Mouse (Mus musculus) A20 (cell line): ENCODE measurements at regions not wholly inside any gene's neighbourhood (a gene's known extent, or its start where the extent isn't known, plus 50 kb on each side); places are given as distances from the start of the nearest gene placed in this dataset.

Source experiments
- DNase-seq: peaks from one replicate; pipeline ENCODE4 v3.0.0-alpha.2; 2011; ENCODE audit warnings: low read depth, low spot score

DNA sequence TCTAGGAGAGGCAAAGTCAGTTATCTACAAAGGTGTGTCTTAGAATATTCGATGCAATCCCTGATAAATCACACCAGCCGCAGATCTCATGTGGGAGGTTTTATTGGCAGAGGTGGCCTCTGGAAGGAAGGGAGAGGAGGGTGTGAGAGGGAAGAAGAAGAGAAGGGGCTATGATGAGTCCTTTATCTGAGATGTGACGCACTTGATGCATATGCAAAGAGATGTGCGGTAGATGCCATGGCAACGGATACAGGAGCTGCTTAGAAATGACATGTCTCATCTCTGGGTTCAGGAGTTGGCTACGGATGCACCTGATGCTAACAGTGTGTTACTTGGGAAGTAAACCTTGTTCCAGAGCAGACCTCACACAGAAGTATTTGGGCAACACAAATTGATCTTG lies 718.6 kb upstream of the Gm21961 start:
- no peak for DNase-seq

DNA sequence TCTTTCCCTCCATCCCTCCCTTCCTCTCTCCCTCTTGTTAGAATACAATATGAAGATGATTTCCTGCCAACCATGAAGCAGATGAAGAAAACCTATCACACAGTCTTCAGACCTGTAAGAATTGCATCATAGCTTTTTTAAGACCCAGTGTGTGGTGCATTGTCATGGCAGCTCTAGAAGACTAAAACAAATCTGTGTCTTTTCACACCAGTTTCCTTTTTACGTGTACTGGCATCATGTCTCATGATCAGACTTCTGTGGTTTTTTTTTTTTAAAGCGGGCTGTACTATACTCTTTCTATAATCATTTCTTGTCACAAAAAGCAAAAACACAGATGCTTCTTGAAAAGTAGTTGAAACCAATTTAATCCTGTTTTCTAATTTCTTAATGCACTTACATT lies 716.6 kb upstream of the Gm21961 start:
- no peak for DNase-seq

DNA sequence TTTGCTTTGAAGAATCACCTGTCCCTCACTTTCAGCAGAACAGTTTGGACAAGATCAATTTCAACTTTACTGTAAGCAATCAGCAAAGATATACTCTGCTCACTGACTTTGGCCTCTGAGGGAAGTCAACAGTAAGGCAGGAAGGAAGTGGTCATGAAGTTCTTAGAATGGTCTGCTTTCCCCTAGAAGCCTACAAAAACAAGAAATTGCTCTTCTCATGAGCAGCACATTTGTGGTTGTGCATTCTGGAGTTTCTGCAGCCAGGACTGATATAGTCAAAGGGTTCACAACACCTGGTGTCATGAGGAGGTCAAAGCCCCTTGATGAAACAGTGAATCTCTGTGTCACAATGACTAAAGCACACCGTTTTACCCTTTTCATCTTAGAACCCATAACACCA lies 712.4 kb upstream of the Gm21961 start:
- DNase-seq = no peak

DNA sequence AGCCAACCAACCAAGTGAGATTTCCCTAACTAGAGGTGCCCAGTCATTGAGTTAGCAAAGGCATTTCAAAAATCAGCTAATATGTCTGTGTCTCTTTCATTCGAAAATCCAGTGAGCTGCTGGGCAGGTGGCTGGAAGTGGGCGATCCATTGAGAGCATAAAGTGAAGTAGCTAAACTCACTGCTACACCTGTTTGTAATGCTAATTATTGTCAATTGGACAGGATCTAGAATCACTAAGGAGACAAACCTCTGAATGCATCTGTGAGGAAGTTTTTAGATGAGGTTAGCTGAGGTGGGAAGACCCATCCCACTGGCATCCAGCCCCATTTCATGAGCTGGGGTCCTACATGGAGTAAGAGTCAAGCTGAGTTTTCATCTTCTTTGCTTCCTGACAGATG lies 711.6 kb upstream of the Gm21961 start:
- DNase-seq = no peak

DNA sequence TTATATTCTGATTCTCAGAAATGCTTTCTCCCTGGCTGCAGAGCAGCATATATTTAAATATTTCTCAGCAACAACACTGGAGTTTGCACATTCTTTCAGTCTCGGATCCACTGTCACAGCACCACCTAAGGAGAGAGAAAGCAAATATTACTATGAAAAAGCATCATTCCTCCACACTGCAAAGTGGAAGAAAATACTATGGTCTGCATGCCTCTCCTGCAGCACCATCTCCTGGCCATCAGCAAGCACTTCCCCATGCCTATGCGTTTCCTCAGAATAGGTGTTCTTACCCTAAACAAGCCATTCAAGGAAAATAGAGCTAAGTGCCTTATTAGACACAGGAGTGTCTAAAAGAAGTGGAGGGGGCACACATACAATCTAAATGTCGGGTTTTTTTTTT lies 688.9 kb upstream of the Gm21961 start:
- DNase-seq = peak; percentile 4

DNA sequence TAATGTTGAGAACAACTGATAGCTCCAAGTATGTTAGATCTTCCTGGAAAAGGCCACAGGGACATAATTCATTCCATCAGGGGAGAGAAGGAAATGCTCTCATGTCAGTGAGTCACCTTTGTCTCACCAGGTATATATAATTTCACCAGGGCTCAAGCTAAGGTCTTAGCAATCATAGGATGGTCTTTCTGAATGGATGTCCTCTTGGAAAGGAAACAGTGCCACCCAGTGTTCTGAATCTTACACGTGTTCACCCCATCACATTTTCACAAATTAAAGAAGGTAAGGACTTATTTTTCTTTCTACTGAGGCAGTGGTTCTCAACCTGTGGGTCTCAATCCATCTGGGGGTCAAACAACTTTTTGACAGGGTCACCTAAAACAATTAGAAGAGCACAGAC lies 686.8 kb upstream of the Gm21961 start:
- no peak for DNase-seq

DNA sequence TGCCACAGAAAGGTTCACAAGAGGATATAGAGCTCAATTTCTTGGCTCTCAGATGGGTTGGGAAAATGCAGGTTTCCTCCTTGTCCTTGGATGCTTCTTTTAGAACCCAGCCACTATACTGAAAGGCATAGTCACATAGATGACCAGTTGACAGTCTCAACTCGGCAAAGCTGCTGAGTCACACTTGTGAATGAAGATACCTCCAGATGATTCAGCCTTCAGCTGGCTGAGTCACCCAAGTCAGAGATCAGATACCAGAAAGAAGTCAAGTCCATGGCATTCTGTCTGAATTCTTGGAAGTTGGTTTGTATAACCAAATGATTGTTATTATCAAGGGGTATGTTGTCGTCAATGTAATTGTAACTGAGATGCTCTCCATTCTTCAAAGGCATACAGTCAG lies 683.9 kb upstream of the Gm21961 start:
- no peak for DNase-seq
